Comparison of ENCODE assay signal across 8 mouse cellular contexts in genomic region chr1:74415143-74415542, GRCm38 (mm10). TPM values are rescaled to one million over a fixed set of nuclear protein-coding genes. Genes with fewer than 3 reads are reported as not detected.
DNase-seq lines count a peak whose midpoint lies in the region; ATAC-seq lines count a peak whose summit lies in the region.

No protein-coding gene starts in this region.

- 34% methylated on average over 4 of the region's 4 CpGs for WGBS in heart, embryonic 11.5 days (ENCODE audit: insufficient replicate concordance)

- no peaks in the 10 kb centered on the region for H3K9me3 ChIP-seq in heart, embryonic 11.5 days (replicated peaks; ENCODE audit: control insufficient read depth, low read length)

- intact Hi-C loops in heart, postnatal 10 days (cut with DNase I), result no loop called here

- no peak overlapping the region for H3K27ac ChIP-seq in heart, embryonic 11.5 days (ENCODE audit: low read depth, low read length)

- ATAC-seq in heart, embryonic 11.5 days (replicated peaks; ENCODE audit: insufficient number of reproducible peaks, low FRiP score, low TSS enrichment), result peak; percentile 53; the same call in 1 of the 2 replicates
- ATAC-seq in megakaryocyte, adult 5-6 weeks (ENCODE audit: poor library complexity, severe bottlenecking), result peak; percentile 91
- ATAC-seq in monocyte, adult 5-6 weeks (replicated peaks; ENCODE audit: insufficient number of reproducible peaks, low FRiP score, low TSS enrichment, poor library complexity, severe bottlenecking), result no peak

- H3K27me3 ChIP-seq in heart, embryonic 11.5 days (ENCODE audit: control insufficient read depth, insufficient read depth, low read length), result no peaks in the 10 kb centered on the region

- H3K4me3 ChIP-seq in heart, embryonic 11.5 days (ENCODE audit: low read depth, low read length), result no peak overlapping the region

- no peak overlapping the region for H3K4me2 ChIP-seq in heart, embryonic 11.5 days

- DNase-seq in heart, postnatal 10 days, result no peak
- DNase-seq in ZHBTc4 (ENCODE audit: low read depth, low spot score), result peak; percentile 62
- peak; percentile 61 for DNase-seq in kidney, adult 11 months
- no peak for DNase-seq in left cerebral cortex, adult 18-20 months (ENCODE audit: low spot score in 2 of 2)
- no peak for DNase-seq in urinary bladder, postnatal 10 days (ENCODE audit: low spot score)

- H3K9ac ChIP-seq in heart, embryonic 11.5 days (ENCODE audit: low read depth, low read length), result no peak overlapping the region

- H3K36me3 ChIP-seq in heart, embryonic 11.5 days (ENCODE audit: control insufficient read depth, insufficient read depth, low read length), result no peaks in the 10 kb centered on the region

- 0 out of 2 replicates have a peak, but pooled peaks cover 3% of the 10 kb centered on the region for H3K4me1 ChIP-seq in heart, embryonic 11.5 days (ENCODE audit: control insufficient read depth, insufficient read depth, low read length)

RNA-seq across cellular contexts. Expression of gene Vil1, which starts 6.0 kb away (rescaled TPM):
- polyA plus RNA-seq in heart, embryonic 11.5 days (2014; fragmentation: Nextera tagmentation; extraction: Ambion mirVana), result 0.23 and 0.45 TPM in 2 replicates
- 1 to 10 TPM; 1.1 to 1.2 TPM for total RNA-seq in heart, postnatal 10 days (2021)
- not detected in 2 replicates for total RNA-seq in megakaryocyte, adult 5-6 weeks (2015)
- not detected in 2 replicates for total RNA-seq in megakaryocyte, adult 5-6 weeks (2017)
- total RNA-seq in left cerebral cortex, adult 18-20 months (2021), result 1 to 10 TPM in 1 of 2 experiments, under 1 TPM in 1; 0.79 to 1.6 TPM
- total RNA-seq in monocyte, adult 5-6 weeks (2017), result 0.87 to 1.9 TPM in 2 of 3 replicates, not detected in the other

RNA-seq across cellular contexts. Expression of gene Ctdsp1, which starts 23.8 kb away (rescaled TPM):
- polyA plus RNA-seq in heart, embryonic 11.5 days (2014; fragmentation: Nextera tagmentation; extraction: Ambion mirVana), result 59.6 and 63.8 TPM in 2 replicates
- total RNA-seq in heart, postnatal 10 days (2021), result 100 to 1,000 TPM; 117 to 122 TPM
- 130 and 145 TPM in 2 replicates for total RNA-seq in megakaryocyte, adult 5-6 weeks (2015)
- total RNA-seq in megakaryocyte, adult 5-6 weeks (2017), result 53.2 and 61.1 TPM in 2 replicates
- total RNA-seq in left cerebral cortex, adult 18-20 months (2021), result 10 to 100 TPM; 26.1 to 26.4 TPM
- total RNA-seq in monocyte, adult 5-6 weeks (2017), result 31.8 to 64.2 TPM (median 34.4 TPM) in 3 replicates

RNA-seq across cellular contexts. Expression of gene Slc11a1, which starts 40.1 kb away (rescaled TPM):
- 1.1 TPM in 2 replicates for polyA plus RNA-seq in heart, embryonic 11.5 days (2014; fragmentation: Nextera tagmentation; extraction: Ambion mirVana)
- 1 to 10 TPM; 1.2 to 3.7 TPM for total RNA-seq in heart, postnatal 10 days (2021)
- total RNA-seq in megakaryocyte, adult 5-6 weeks (2015), result 54.7 and 60.8 TPM in 2 replicates
- 46.2 and 48.1 TPM in 2 replicates for total RNA-seq in megakaryocyte, adult 5-6 weeks (2017)
- total RNA-seq in left cerebral cortex, adult 18-20 months (2021), result 1 to 10 TPM; 3.8 to 5.5 TPM
- total RNA-seq in monocyte, adult 5-6 weeks (2017), result 180 to 306 TPM (median 249 TPM) in 3 replicates

RNA-seq across cellular contexts. Expression of gene Catip, which starts 53.2 kb away (rescaled TPM):
- 0.17 and 0.59 TPM in 2 replicates for polyA plus RNA-seq in heart, embryonic 11.5 days (2014; fragmentation: Nextera tagmentation; extraction: Ambion mirVana)
- total RNA-seq in heart, postnatal 10 days (2021), result under 1 TPM; 0.29 to 0.45 TPM
- total RNA-seq in megakaryocyte, adult 5-6 weeks (2015), result 0.07 TPM in 1 of 2 replicates, not detected in the other
- 0.26 TPM in 1 of 2 replicates, not detected in the other for total RNA-seq in megakaryocyte, adult 5-6 weeks (2017)
- total RNA-seq in left cerebral cortex, adult 18-20 months (2021), result 1 to 10 TPM in 1 of 2 experiments, under 1 TPM in 1; 0.82 to 1.5 TPM
- 0.29 to 3.3 TPM (median 0.96 TPM) in 3 replicates for total RNA-seq in monocyte, adult 5-6 weeks (2017)

Comparison
In these comparisons a context has a peak if more than half of its experiments do, and no peak if none do; other contexts are left out.
1. DNase-seq: peak in ZHBTc4 (single experiment) and kidney, adult 11 months (single experiment); none in heart, postnatal 10 days (0 of 2), left cerebral cortex, adult 18-20 months (0 of 2) and urinary bladder, postnatal 10 days (single experiment).
2. RNA of gene Slc11a1, which starts 40.1 kb away (total RNA-seq): 180 to 306 TPM in monocyte, adult 5-6 weeks and 46.2 to 60.8 TPM in megakaryocyte, adult 5-6 weeks; 3.8 to 5.5 TPM in left cerebral cortex, adult 18-20 months and 1.2 to 3.7 TPM in heart, postnatal 10 days; every median in the first group is over 4 times any median in the second.